Mouse (Mus musculus) testis, postnatal 10 days (tissue): ENCODE measurements around the gene Ube2c.

Experiments
- DNase-seq: peaks from one replicate; pipeline ENCODE4 v3.0.0; 2021; ENCODE audit warnings: low spot score

Ube2c gene

GRCm38 (mm10) chr2:164823969-164824368 is 54.3 kb downstream of the Ube2c start:
- DNase-seq, result no peak

- no peak for DNase-seq
These were observed 55.8 kb downstream of the Ube2c start for GRCm38 (mm10) chr2:164825521-164825920.

GRCm38 (mm10) chr2:164827146-164827850 is 57.6 kb downstream of the Ube2c start:
- DNase-seq, result no peak
